Comparison of ENCODE assay signal across 13 mouse cellular contexts in genomic region chr2:157601435-157601839, GRCm38 (mm10). TPM values are rescaled to one million over a fixed set of nuclear protein-coding genes. Genes with fewer than 3 reads are reported as not detected.
A peak's percentile ranks its signal among the peaks of the same experiment; 100 is the strongest.
DNase-seq lines count a peak whose midpoint lies in the region; ATAC-seq and TF ChIP-seq lines count a peak whose summit lies in the region.
"Had no signal": no experiment of that assay in that cellular context is flagged by ENCODE, and none has a peak within 500 bp of the region (broad histone marks: within the 10 kb centered on the region; RNA-seq: fewer than 3 reads in every experiment).

No protein-coding gene starts in this region.

- H3K4me1 ChIP-seq in heart, embryonic 10.5 days, result peaks cover 26% of the 10 kb centered on the region
- peaks cover 10 to 13% of the 10 kb centered on the region in 2 experiments for H3K4me1 ChIP-seq in heart, embryonic 14.5 days (ENCODE audit: control insufficient read depth in 2 of 2, insufficient read depth in 2 of 2, low read length in 2 of 2)
- no peaks in the 10 kb centered on the region for H3K4me1 ChIP-seq in kidney, adult 2 months (ENCODE audit: control insufficient read depth, insufficient read depth, low read length)
- H3K4me1 ChIP-seq in forebrain, postnatal 0 days (ENCODE audit: insufficient read depth), result no peaks in the 10 kb centered on the region
- H3K4me1 ChIP-seq: forebrain, embryonic 12.5 days; hindbrain, embryonic 10.5 days had no signal

- no peak for TF ChIP-seq POLR2A in kidney, adult 2 months (IDR thresholded peaks at IDR 0.05; ENCODE audit: low read depth, low read length)

- H3K9me3 ChIP-seq in heart, embryonic 10.5 days, result no peaks in the 10 kb centered on the region
- H3K9me3 ChIP-seq in heart, embryonic 14.5 days (ENCODE audit: control insufficient read depth, low read length), result no peaks in the 10 kb centered on the region
- no peaks in the 10 kb centered on the region for H3K9me3 ChIP-seq in forebrain, postnatal 0 days (ENCODE audit: low read length)
- H3K9me3 ChIP-seq: forebrain, embryonic 12.5 days; hindbrain, embryonic 10.5 days; midbrain, embryonic 15.5 days had no signal

- no peak for TF ChIP-seq CTCF in kidney, adult 2 months (conservative IDR thresholded peaks at IDR 0.05; ENCODE audit: insufficient read depth, insufficient read length, low read depth, low read length)
- TF ChIP-seq CTCF in layer of hippocampus, adult 2 months (conservative IDR thresholded peaks at IDR 0.05), result no peak
- no peak for TF ChIP-seq CTCF in forebrain, postnatal 0 days (IDR thresholded peaks at IDR 0.05; ENCODE audit: low read depth)

- ATAC-seq in heart, embryonic 14.5 days (ENCODE audit: insufficient number of reproducible peaks, insufficient read depth, low FRiP score, low read depth), result peak; percentile 76; the same call in 1 of the 2 replicates
- no peak for ATAC-seq in forebrain, postnatal 0 days
- ATAC-seq: midbrain, embryonic 15.5 days had no signal

- H3K4me2 ChIP-seq in heart, embryonic 14.5 days (ENCODE audit: low read length), result no peak overlapping the region
- H3K4me2 ChIP-seq in forebrain, postnatal 0 days (ENCODE audit: low read depth), result no peak overlapping the region
- H3K4me2 ChIP-seq: forebrain, embryonic 12.5 days; midbrain, embryonic 15.5 days had no signal

- 27% methylated on average over 6 of the region's 6 CpGs for WGBS in heart, embryonic 10.5 days
- 20% methylated on average over 6 of the region's 6 CpGs for WGBS in heart, embryonic 14.5 days
- 71% methylated on average over 6 of the region's 6 CpGs for WGBS in kidney, adult 2 months
- 75% methylated on average over 6 of the region's 6 CpGs for WGBS in forebrain, postnatal 0 days

- no peak overlapping the region for H3K4me3 ChIP-seq in heart, embryonic 10.5 days
- no peak overlapping the region for H3K4me3 ChIP-seq in heart, embryonic 14.5 days (ENCODE audit: control insufficient read depth in 1 of 2, insufficient read depth in 1 of 2, low read depth in 1 of 2, low read length in 2 of 2)
- no peak overlapping the region for H3K4me3 ChIP-seq in kidney, adult 2 months (ENCODE audit: insufficient read depth, low read depth, low read length)
- H3K4me3 ChIP-seq in layer of hippocampus, adult 2 months, result no peak overlapping the region
- H3K4me3 ChIP-seq in forebrain, postnatal 0 days (ENCODE audit: low read depth, low read length), result no peak overlapping the region
- H3K4me3 ChIP-seq: forebrain, embryonic 12.5 days; hindbrain, embryonic 10.5 days; midbrain, embryonic 15.5 days had no signal

- no peaks in the 10 kb centered on the region for H3K36me3 ChIP-seq in heart, embryonic 10.5 days
- no peaks in the 10 kb centered on the region for H3K36me3 ChIP-seq in heart, embryonic 14.5 days (ENCODE audit: control insufficient read depth, insufficient read depth, low read length)
- H3K36me3 ChIP-seq in kidney, adult 2 months (ENCODE audit: control insufficient read depth, insufficient read depth, low read length), result no peaks in the 10 kb centered on the region
- no peaks in the 10 kb centered on the region for H3K36me3 ChIP-seq in forebrain, postnatal 0 days (ENCODE audit: insufficient read depth)
- H3K36me3 ChIP-seq: forebrain, embryonic 12.5 days; hindbrain, embryonic 10.5 days; midbrain, embryonic 15.5 days had no signal

- H3K9ac ChIP-seq in heart, embryonic 14.5 days (ENCODE audit: low read length), result no peak overlapping the region
- H3K9ac ChIP-seq in forebrain, postnatal 0 days, result no peak overlapping the region
- H3K9ac ChIP-seq: forebrain, embryonic 12.5 days; midbrain, embryonic 15.5 days had no signal

- peak; percentile 86 for DNase-seq in heart, embryonic 10.5 days (ENCODE audit: low spot score)
- DNase-seq in heart, postnatal 25 days (ENCODE audit: low spot score), result no peak
- DNase-seq in kidney, adult 2 months, result peak; percentile 39
- DNase-seq in lung, postnatal 25 days (ENCODE audit: low spot score), result peak; percentile 14
- no peak for DNase-seq in layer of hippocampus, adult 2 months (ENCODE audit: low spot score in 2 of 2)
- DNase-seq in forebrain, postnatal 0 days, result no peak
- DNase-seq in cerebellum, adult 9-10 months, result no peak

- H3K27me3 ChIP-seq in heart, embryonic 10.5 days (ENCODE audit: insufficient read depth, poor library complexity, severe bottlenecking), result peaks cover 24% of the 10 kb centered on the region
- peaks cover 11% of the 10 kb centered on the region for H3K27me3 ChIP-seq in heart, embryonic 14.5 days (ENCODE audit: control insufficient read depth, insufficient read depth, low read length)
- H3K27me3 ChIP-seq in kidney, adult 2 months (replicated peaks; ENCODE audit: control insufficient read depth, insufficient read depth, low read length), result no peaks in the 10 kb centered on the region
- no peaks in the 10 kb centered on the region for H3K27me3 ChIP-seq in forebrain, postnatal 0 days (ENCODE audit: insufficient read depth, low read length)
- H3K27me3 ChIP-seq: midbrain, embryonic 15.5 days had no signal

- intact Hi-C loops in heart, postnatal 25 days (cut with DNase I), result no loop called here

- peak overlapping the region; percentile 6; the same call in 1 of the 2 replicates for H3K27ac ChIP-seq in heart, embryonic 10.5 days
- peak overlapping the region in 1 of 2 experiments; percentile 16; a peak in 1 of 4 replicates for H3K27ac ChIP-seq in heart, embryonic 14.5 days (replicated peaks in 1 of 2; ENCODE audit: control insufficient read depth in 1 of 2, insufficient read depth in 1 of 2, low read depth in 2 of 2, low read length in 2 of 2)
- H3K27ac ChIP-seq in kidney, adult 2 months (ENCODE audit: insufficient read depth, low read depth, low read length), result no peak overlapping the region
- no peak overlapping the region for H3K27ac ChIP-seq in layer of hippocampus, adult 2 months
- no peak overlapping the region for H3K27ac ChIP-seq in forebrain, postnatal 0 days (ENCODE audit: low read depth, low read length)
- H3K27ac ChIP-seq: forebrain, embryonic 12.5 days; hindbrain, embryonic 10.5 days; midbrain, embryonic 15.5 days had no signal

RNA-seq across cellular contexts. Expression of gene Blcap, which starts 30.4 kb away (rescaled TPM):
- polyA plus RNA-seq in heart, embryonic 10.5 days (2016; fragmentation: Nextera tagmentation; extraction: Ambion mirVana), result 38.3 and 38.6 TPM in 2 replicates
- total RNA-seq in heart, postnatal 25 days (2021), result 10 to 100 TPM; 51.8 to 54.9 TPM
- 41.0 and 41.6 TPM in 2 replicates for polyA plus RNA-seq in heart, embryonic 14.5 days (2014; fragmentation: Nextera tagmentation; extraction: Ambion mirVana)
- polyA plus RNA-seq in kidney, adult 2 months (2012; rRNA removed), result 43.7 and 49.5 TPM in 2 replicates
- 100 to 1,000 TPM; 131 to 139 TPM for total RNA-seq in layer of hippocampus, adult 2 months (2021)
- total RNA-seq in forebrain, postnatal 0 days (2014; rRNA removed), result 166 and 208 TPM in 2 replicates
- 231 and 295 TPM in 2 replicates for polyA plus RNA-seq in forebrain, postnatal 0 days (2015; fragmentation: Nextera tagmentation; extraction: Ambion mirVana)

RNA-seq across cellular contexts. Expression of gene Nnat, which starts 41.6 kb away (rescaled TPM):
- 253 and 592 TPM in 2 replicates for polyA plus RNA-seq in heart, embryonic 10.5 days (2016; fragmentation: Nextera tagmentation; extraction: Ambion mirVana)
- 1 to 10 TPM in 1 of 2 experiments, under 1 TPM in 1; 0.29 to 1.4 TPM for total RNA-seq in heart, postnatal 25 days (2021)
- 34.0 and 71.8 TPM in 2 replicates for polyA plus RNA-seq in heart, embryonic 14.5 days (2014; fragmentation: Nextera tagmentation; extraction: Ambion mirVana)
- polyA plus RNA-seq in kidney, adult 2 months (2012; rRNA removed), result 1.9 and 3.9 TPM in 2 replicates
- 100 to 1,000 TPM; 437 to 558 TPM for total RNA-seq in layer of hippocampus, adult 2 months (2021)
- total RNA-seq in forebrain, postnatal 0 days (2014; rRNA removed), result 4,630 and 7,303 TPM in 2 replicates
- 6,353 and 7,049 TPM in 2 replicates for polyA plus RNA-seq in forebrain, postnatal 0 days (2015; fragmentation: Nextera tagmentation; extraction: Ambion mirVana)
- total RNA-seq: liver, adult 2 months; neutrophil, adult 5-6 weeks had no signal
- polyA plus RNA-seq: liver, adult 2 months had no signal

Comparison
In these comparisons a context has a peak if more than half of its experiments do, and no peak if none do; other contexts are left out.
1. DNase-seq: peak in heart, embryonic 10.5 days (single experiment), kidney, adult 2 months (single experiment) and lung, postnatal 25 days (single experiment); none in heart, postnatal 25 days (single experiment), layer of hippocampus, adult 2 months (0 of 2), forebrain, postnatal 0 days (single experiment) and cerebellum, adult 9-10 months (single experiment).